20 mouse cellular contexts compared by ENCODE assay signal in genomic region chr19:56563469-56563868, GRCm38 (mm10). TPM values are rescaled to one million over a fixed set of nuclear protein-coding genes. Genes with fewer than 3 reads are reported as not detected.
DNase-seq lines count a peak whose midpoint lies in the region; TF ChIP-seq lines count a peak whose summit lies in the region.
"Had no signal": no experiment of that assay in that cellular context is flagged by ENCODE, and none has a peak within 500 bp of the region (broad histone marks: within the 10 kb centered on the region; RNA-seq: fewer than 3 reads in every experiment).

No protein-coding gene starts in this region.

- intact Hi-C loops in left cerebral cortex, postnatal 36 days (cut with DNase I): no loop called here
- intact Hi-C loops in gastrocnemius, adult 2 months (cut with DNase I): no loop called here

- no peak for TF ChIP-seq CTCF in gastrocnemius, adult 2 months (IDR thresholded peaks at IDR 0.05)

- no peak overlapping the region for H3K4me3 ChIP-seq in gastrocnemius, adult 2 months
- H3K4me3 ChIP-seq: embryonic facial prominence, embryonic 12.5 days; forebrain, embryonic 15.5 days; heart, embryonic 10.5 days; heart, embryonic 15.5 days; hindbrain, embryonic 10.5 days had no signal

- peak; percentile 62 to 72 for DNase-seq in frontal cortex, adult 2 months (ENCODE audit: extremely low spot score in 1 of 2, low spot score in 1 of 2)
- DNase-seq in frontal cortex, postnatal 10 days (ENCODE audit: low spot score in 2 of 2): no peak
- peak; percentile 39 to 57 for DNase-seq in left cerebral cortex, postnatal 36 days (ENCODE audit: low spot score in 2 of 2)
- DNase-seq in left cerebral cortex, adult 11 months (ENCODE audit: low spot score): no peak
- peak; percentile 36 for DNase-seq in right cerebral cortex, postnatal 25 days
- DNase-seq in right cerebral cortex, postnatal 4 days: no peak
- no peak for DNase-seq in gastrocnemius, adult 2 months
- DNase-seq: adrenal gland, postnatal 10 days; cerebellum, adult 11-12 months; cerebellum, adult 9-10 months; cerebellum, postnatal 25 days; gastrocnemius, postnatal 10 days; heart, adult 18-20 months; heart, postnatal 14 days had no signal

- H3K27ac ChIP-seq in gastrocnemius, adult 2 months: no peak overlapping the region
- H3K27ac ChIP-seq: embryonic facial prominence, embryonic 12.5 days; forebrain, embryonic 15.5 days; heart, embryonic 10.5 days; heart, embryonic 15.5 days; hindbrain, embryonic 10.5 days; hindbrain, embryonic 14.5 days had no signal

RNA-seq across cellular contexts. Expression of gene Nhlrc2, which starts 15.4 kb away (rescaled TPM):
- polyA plus RNA-seq in frontal cortex, adult 2 months (2012; rRNA removed): 9.2 and 10.3 TPM in 2 replicates
- total RNA-seq in left cerebral cortex, postnatal 36 days (2021): 10 to 100 TPM; 11.8 to 14.5 TPM
- 1 to 10 TPM; 7.2 to 10.0 TPM for total RNA-seq in gastrocnemius, adult 2 months (2021)

RNA-seq across cellular contexts. Expression of gene Dclre1a, which starts 15.4 kb away (rescaled TPM):
- polyA plus RNA-seq in frontal cortex, adult 2 months (2012; rRNA removed): 7.8 and 9.4 TPM in 2 replicates
- 10 to 100 TPM in 1 of 2 experiments, 1 to 10 TPM in 1; 9.5 to 11.2 TPM for total RNA-seq in left cerebral cortex, postnatal 36 days (2021)
- 1 to 10 TPM; 3.3 to 4.7 TPM for total RNA-seq in gastrocnemius, adult 2 months (2021)

Comparison
In these comparisons a context has a peak if more than half of its experiments do, and no peak if none do; other contexts are left out.
1. DNase-seq: peak in frontal cortex, adult 2 months (2 of 2), left cerebral cortex, postnatal 36 days (2 of 2) and right cerebral cortex, postnatal 25 days (single experiment); none in frontal cortex, postnatal 10 days (0 of 2), left cerebral cortex, adult 11 months (single experiment), right cerebral cortex, postnatal 4 days (single experiment) and gastrocnemius, adult 2 months (single experiment).